Comparison of ENCODE assay signal across 10 mouse cellular contexts in genomic region chr10:97469411-97470140, GRCm38 (mm10). TPM values are rescaled to one million over a fixed set of nuclear protein-coding genes. Genes with fewer than 3 reads are reported as not detected.
DNase-seq lines count a peak whose midpoint lies in the region; ATAC-seq and TF ChIP-seq lines count a peak whose summit lies in the region.
"Had no signal": no experiment of that assay in that cellular context is flagged by ENCODE, and none has a peak within 500 bp of the region (broad histone marks: within the 10 kb centered on the region; RNA-seq: fewer than 3 reads in every experiment).

No protein-coding gene starts in this region.

- no peaks in the 10 kb centered on the region for H3K9me3 ChIP-seq in heart, embryonic 10.5 days
- H3K9me3 ChIP-seq in hindbrain, embryonic 10.5 days, result no peaks in the 10 kb centered on the region

- WGBS in heart, adult 2 months, result 35% methylated on average over 3 of the region's 3 CpGs
- WGBS in heart, embryonic 10.5 days, result 60% methylated on average over 3 of the region's 3 CpGs
- WGBS in hindbrain, embryonic 10.5 days, result 84% methylated on average over 3 of the region's 3 CpGs

- peak; percentile 25 to 46 for DNase-seq in heart, adult 2 months
- DNase-seq in heart, embryonic 10.5 days (ENCODE audit: low spot score), result no peak
- no peak for DNase-seq in Patski (ENCODE audit: low read depth, low spot score)
- peak; percentile 26 to 50 for DNase-seq in heart, postnatal 36 days
- peak; percentile 39 for DNase-seq in lung, postnatal 25 days (ENCODE audit: low spot score)
- DNase-seq in hindbrain, embryonic 10.5 days (ENCODE audit: low spot score), result no peak
- no peak for DNase-seq in urinary bladder, adult 18-20 months (ENCODE audit: low spot score in 2 of 2)
- DNase-seq: cerebellum, adult 2 months; thymus, adult 18-20 months had no signal

- no peaks in the 10 kb centered on the region for H3K36me3 ChIP-seq in heart, adult 2 months (ENCODE audit: control insufficient read depth, insufficient read depth, low read length)
- H3K36me3 ChIP-seq in heart, embryonic 10.5 days, result no peaks in the 10 kb centered on the region
- H3K36me3 ChIP-seq in hindbrain, embryonic 10.5 days, result no peaks in the 10 kb centered on the region

- POLR2A ChIA-PET in Patski (lab: Charles Lee), result no interaction called here

- H3K27me3 ChIP-seq in heart, adult 2 months (ENCODE audit: control insufficient read depth, insufficient read depth, low read length), result no peaks in the 10 kb centered on the region
- no peaks in the 10 kb centered on the region for H3K27me3 ChIP-seq in heart, embryonic 10.5 days (ENCODE audit: insufficient read depth, poor library complexity, severe bottlenecking)
- H3K27me3 ChIP-seq in Patski, result no peaks in the 10 kb centered on the region
- no peaks in the 10 kb centered on the region for H3K27me3 ChIP-seq in hindbrain, embryonic 10.5 days (ENCODE audit: insufficient read depth, poor library complexity, severe bottlenecking)

- no peak overlapping the region for H3K9ac ChIP-seq in heart, adult 2 months (ENCODE audit: low read depth, low read length)

- TF ChIP-seq EP300 in heart, adult 2 months (IDR thresholded peaks at IDR 0.05; ENCODE audit: insufficient read depth, low read depth, low read length), result no peak

- no peaks in the 10 kb centered on the region; the same call in 1 of the 2 replicates for H3K4me1 ChIP-seq in heart, adult 2 months (ENCODE audit: control insufficient read depth, insufficient read depth, low read length)
- no peaks in the 10 kb centered on the region for H3K4me1 ChIP-seq in heart, embryonic 10.5 days
- H3K4me1 ChIP-seq in hindbrain, embryonic 10.5 days (replicated peaks), result no peaks in the 10 kb centered on the region

- intact Hi-C loops in heart, adult 2 months (cut with DNase I), result no loop called here
- intact Hi-C loops in heart, postnatal 36 days (cut with DNase I), result loop anchor here (10.0 kb wide), 1 partner anchor 85 kb away; no protein-coding TSS in a partner anchor

- 0 out of 2 replicates have a peak, but pooled peaks have one; percentile 14 for TF ChIP-seq POLR2A in heart, adult 2 months (IDR thresholded peaks at IDR 0.05; ENCODE audit: insufficient read depth, low read depth, low read length)

- ATAC-seq in Patski, result peak; percentile 54
- no peak for ATAC-seq in megakaryocyte-erythroid progenitor cell, adult 5-6 weeks (replicated peaks; ENCODE audit: low FRiP score, low TSS enrichment, poor library complexity, severe bottlenecking)

- H3K79me2 ChIP-seq in heart, adult 2 months (replicated peaks; ENCODE audit: control insufficient read depth, insufficient read depth, low read length), result no peaks in the 10 kb centered on the region

- in situ Hi-C loops in Patski (cut with MboI; ENCODE audit: low pct_unique_long_range_greater_than_20kb), result no loop called here

- peak overlapping the region; percentile 52 for H3K27ac ChIP-seq in heart, adult 2 months
- H3K27ac ChIP-seq in heart, embryonic 10.5 days, result no peak overlapping the region
- no peak overlapping the region for H3K27ac ChIP-seq in hindbrain, embryonic 10.5 days

- no peak for TF ChIP-seq CTCF in heart, adult 2 months (IDR thresholded peaks at IDR 0.05)
- TF ChIP-seq CTCF in Patski (IDR thresholded peaks at IDR 0.05), result no peak

- H3K4me3 ChIP-seq in heart, adult 2 months, result no peak overlapping the region
- H3K4me3 ChIP-seq in heart, embryonic 10.5 days, result no peak overlapping the region
- no peak overlapping the region for H3K4me3 ChIP-seq in hindbrain, embryonic 10.5 days

- CTCF ChIA-PET in Patski (lab: Charles Lee), result interaction anchor here (1.2 kb wide), 1 partner anchor 37 kb away, joined by 3 read pairs; no protein-coding TSS in a partner anchor

RNA-seq across cellular contexts. Expression of gene Dcn, which starts 9.8 kb away (rescaled TPM):
- total RNA-seq in heart, adult 2 months (2021), result 100 to 1,000 TPM; 385 to 401 TPM
- polyA plus RNA-seq in heart, adult 2 months (2012; rRNA removed), result 442 and 744 TPM in 2 replicates
- 47.6 and 49.3 TPM in 2 replicates for polyA plus RNA-seq in heart, embryonic 10.5 days (2016; fragmentation: Nextera tagmentation; extraction: Ambion mirVana)
- polyA plus RNA-seq in Patski (2021), result 4.0 TPM
- total RNA-seq in heart, postnatal 36 days (2021), result 100 to 1,000 TPM; 425 to 437 TPM
- total RNA-seq in megakaryocyte-erythroid progenitor cell, adult 5-6 weeks (2014; fragmentation: Nextera tagmentation), result not detected in 2 replicates
- total RNA-seq in megakaryocyte-erythroid progenitor cell, adult 5-6 weeks (2017), result not detected in 2 replicates
- polyA plus RNA-seq in hindbrain, embryonic 10.5 days (2016; fragmentation: Nextera tagmentation; extraction: Ambion mirVana), result 3.6 and 5.7 TPM in 2 replicates

Comparison
In these comparisons a context has a peak if more than half of its experiments do, and no peak if none do; other contexts are left out.
1. DNase-seq: peak in heart, adult 2 months (2 of 2), heart, postnatal 36 days (2 of 2) and lung, postnatal 25 days (single experiment); none in heart, embryonic 10.5 days (single experiment), Patski (single experiment), hindbrain, embryonic 10.5 days (single experiment) and urinary bladder, adult 18-20 months (0 of 2).